Mouse (Mus musculus): Measurements from ENCODE around the gene Calhm5.

Gene Calhm5

DNA sequence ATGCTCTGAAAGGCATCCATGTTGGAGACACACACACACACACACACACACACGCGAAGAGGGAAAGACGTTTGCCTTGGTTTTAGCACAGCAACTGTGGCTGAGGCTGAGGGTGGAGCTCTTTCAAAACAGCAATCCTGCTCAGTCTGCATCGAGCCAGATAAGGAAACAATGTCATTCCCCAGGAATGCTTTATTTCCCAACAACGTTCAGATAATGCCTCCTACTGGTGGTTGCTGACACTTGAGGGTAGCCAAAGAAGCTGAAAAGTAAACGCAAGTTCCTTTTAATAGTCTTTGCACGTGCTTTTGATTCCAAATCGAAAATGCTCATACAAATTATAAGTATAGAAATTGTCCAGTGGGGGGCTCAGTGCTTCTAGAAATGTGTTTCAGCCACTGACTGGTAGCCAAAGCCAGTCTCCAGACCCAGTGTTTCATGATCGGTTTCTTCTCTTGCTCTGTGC is at the start of gene Calhm5:
Gene Calhm5, minus strand, starts transcription at position 102 of the 466 bp plus-strand sequence.
- peak; percentile 59 for DNase-seq

DNA sequence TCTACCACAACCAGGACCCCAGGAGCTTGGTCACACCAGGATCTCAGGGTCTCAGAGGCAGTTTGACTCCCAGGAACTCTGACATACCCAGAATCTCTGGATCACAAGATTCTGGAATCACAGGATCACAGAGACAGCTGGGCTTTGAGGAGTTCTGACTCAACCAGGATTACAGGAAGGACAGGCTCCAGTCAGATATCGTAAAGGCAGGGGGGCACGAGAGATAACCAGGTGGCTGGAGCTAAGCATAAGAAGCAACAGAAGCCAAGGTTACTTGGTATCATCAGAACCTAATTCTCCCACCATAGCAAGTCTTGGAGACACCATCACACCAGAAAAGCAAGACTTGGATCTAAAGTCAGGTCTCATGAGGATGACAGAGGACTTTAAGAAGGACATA is 45.4 kb upstream of the Calhm5 start:
- DNase-seq, result no peak

DNA sequence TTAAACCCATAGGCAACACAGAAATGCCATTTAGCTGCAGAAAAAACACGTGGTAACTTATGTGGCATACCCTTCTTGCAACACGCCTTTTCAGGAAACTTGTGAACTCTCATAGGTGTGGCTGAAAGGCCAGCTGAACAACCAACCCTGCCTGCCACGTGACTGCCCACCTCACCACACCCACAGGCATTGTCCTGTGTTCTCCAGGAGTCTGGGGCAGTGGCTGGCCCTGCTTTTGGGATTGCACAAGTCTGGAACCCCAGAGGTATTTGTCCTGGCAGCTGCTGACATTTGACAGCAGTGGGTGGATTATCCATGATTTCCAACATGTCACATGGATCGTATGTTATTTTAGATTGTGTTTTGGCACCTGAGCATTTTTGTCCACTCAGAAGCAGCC is 43.4 kb upstream of the Calhm5 start:
- DNase-seq, result no peak

DNA sequence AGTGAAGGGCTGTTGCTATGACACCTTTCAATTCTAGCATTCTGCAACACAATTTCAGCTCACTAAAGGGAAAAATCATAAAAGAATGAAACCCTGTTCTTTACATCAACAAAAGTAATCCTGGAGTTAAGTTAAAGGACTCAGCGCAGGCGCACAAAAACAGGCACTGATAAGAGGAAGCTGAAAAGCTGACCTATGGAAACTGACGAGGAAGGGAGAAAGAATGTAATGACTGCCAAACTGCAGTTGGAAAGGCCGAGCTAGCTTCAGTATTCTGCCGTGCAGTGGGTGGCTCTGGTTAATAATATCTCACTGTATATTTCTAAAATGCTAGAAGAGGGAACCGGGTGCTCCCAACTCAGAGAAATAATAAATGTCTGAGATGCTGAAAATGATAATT is 41.7 kb upstream of the Calhm5 start:
- no peak for DNase-seq

DNA sequence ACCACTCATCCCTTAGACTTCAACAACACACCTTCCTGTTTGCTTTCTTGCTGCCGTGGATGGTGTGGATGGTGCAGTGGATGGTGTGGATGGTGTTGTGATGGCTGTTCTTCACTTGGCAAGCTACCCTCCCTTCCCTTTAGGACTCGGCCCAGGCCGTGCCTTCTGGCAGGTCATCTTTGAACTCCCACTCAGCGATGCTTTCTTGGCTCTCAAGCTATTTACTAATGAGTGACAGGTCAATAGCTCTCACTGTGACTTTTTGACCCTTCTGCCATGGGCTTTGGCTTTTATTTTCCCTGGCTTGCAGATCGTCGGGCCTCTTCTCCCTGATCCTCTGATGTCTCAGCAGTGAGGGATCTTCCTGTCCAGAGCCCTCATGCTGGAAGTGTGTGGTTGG is 40.1 kb upstream of the Calhm5 start:
- no peak for DNase-seq

DNA sequence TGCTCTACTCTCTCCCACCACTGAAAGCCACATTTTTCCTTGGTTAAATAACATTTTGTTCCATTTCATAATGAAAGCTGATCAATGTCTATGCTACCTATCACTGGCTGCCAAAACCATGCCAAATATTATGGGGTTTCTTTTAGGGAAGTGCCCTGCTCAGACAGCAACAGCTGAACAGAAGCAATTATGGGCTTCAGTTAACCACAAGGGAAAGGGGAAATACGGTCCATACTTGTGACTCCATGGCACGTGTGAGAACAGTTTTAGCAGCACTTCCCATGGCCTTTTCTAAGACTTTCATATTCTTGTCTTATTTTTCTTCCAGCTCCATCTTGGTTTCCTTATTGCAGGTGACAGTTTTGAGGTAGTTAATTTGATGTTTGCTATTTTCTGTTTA is 35.0 kb upstream of the Calhm5 start:
- DNase-seq, result no peak

DNA sequence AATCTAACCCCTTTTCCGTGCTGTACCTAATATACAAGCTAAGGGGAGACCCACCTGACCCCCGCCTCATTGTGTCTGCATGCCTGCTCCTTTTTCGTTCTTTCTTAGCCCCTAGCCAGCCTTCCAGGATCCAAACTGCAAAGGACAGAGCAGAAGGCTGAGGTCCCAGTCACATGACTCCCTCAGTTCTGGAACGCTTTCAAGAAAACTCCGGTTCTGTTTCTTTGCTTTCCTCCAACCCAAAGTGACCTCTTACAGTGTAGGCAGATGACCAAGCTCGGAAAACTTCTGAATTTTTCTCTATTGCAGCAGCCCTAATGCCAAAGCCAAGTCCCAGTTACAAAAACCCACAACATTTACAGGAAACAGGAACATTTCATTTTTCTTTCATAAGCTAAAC is 32.1 kb upstream of the Calhm5 start:
- peak; percentile 43 for DNase-seq

DNA sequence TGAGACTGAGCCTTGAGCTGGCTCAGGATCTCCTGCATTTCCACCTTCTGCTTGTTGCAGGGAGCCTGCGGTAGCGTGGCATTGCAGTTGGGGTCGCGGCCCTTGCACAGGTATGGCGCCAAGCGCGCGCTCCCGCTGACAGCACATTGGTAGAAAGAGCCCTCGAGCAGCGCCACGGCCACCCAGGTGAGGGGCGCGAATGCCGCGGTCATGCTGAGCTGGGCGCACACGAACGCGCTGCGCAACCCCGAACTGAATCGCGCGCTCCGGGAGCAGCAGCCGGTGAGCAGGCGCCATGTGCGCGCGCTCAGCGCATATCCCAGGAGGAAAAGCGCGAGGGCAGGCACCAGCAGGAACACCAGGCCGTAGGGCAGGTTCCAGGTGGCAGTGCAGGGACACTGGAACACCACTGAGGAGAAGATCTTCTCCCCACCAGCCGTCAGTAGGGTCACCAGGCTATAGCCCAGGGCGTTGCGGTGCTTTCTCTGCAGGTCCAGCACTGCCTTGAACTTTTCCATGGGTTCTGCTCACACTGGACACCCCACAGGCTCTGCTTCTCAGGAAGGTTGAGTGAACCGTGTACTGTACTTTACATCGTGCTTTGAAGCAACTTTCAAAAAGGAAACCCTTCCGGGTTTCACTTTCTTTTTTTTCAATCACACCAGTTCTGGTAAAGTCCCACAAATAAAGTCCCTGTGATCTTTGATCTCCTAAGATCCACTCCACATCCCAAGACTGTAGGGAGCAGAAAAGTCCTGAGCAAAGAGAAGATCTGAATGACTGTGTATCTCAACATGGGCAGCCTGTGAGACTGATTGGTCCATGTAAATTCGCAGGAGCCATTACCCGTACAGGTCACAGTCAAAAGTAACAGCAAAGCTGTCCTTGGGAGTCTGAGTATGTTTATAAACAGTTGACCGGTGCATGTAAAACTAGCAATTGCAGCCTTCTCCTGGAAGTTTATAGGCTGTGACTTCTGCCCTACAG is 31.4 kb upstream of the Calhm5 start, which contains the start of gene Calhm6:
Gene Calhm6, minus strand, starts transcription at position 593 of the 987 bp plus-strand sequence.
- peak; percentile 59 for DNase-seq

DNA sequence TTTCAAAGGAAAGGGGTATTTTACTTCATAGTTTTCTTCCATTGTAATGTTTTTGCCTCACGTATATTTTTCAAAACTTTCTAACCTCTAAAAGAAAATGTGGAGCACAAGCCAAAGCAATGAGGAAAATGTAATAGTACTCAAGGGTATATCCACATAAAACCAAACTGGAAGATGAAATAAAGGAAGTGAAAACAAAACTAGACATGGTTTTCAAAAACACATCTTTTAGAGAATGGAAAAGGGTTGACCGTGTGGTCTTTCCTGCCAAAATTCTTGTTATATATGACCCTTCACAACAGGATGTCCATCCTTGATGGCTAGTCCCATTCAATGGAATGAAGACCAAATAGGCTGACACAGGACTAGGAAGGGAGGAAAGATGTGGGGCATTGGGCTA is 22.1 kb upstream of the Calhm5 start:
- DNase-seq, result no peak

DNA sequence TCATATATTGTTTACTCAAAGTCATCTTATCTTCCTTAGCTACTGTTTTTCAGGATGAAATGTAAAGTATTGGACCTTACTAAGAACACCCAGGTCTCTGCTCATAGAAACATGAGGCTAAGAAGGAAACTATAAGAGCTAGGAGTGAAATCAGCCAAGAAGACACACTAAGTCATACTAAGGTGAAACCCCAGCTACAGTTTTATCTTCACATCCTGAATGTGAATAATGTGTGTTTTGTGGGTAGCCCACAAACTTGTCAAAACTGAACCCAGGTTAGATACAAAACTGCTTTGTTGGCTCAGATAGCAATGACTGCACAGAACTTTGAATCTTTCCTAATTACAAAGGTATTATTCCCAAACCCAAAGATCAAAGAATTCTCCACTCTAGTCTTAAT is 21.5 kb upstream of the Calhm5 start:
- DNase-seq, result no peak

DNA sequence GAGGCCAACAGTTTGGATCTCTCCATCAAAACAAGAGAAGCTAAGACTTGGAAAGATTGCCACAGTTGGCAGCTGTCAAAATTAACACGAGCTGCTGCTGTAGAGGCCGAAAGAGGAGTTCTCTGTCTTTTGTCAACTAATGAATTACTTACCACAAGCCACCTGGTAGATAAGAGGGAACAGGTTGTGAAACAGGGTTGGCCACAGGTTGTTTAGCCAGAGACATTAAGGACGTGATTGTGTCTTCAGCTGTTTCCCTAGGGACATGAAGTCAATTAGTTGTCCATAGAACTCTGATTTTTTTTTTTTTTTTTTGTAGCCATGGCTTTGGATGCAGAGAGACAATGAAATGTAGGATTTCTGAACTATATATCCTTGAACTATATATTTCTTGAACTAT is 20.8 kb upstream of the Calhm5 start:
- no peak for DNase-seq

DNA sequence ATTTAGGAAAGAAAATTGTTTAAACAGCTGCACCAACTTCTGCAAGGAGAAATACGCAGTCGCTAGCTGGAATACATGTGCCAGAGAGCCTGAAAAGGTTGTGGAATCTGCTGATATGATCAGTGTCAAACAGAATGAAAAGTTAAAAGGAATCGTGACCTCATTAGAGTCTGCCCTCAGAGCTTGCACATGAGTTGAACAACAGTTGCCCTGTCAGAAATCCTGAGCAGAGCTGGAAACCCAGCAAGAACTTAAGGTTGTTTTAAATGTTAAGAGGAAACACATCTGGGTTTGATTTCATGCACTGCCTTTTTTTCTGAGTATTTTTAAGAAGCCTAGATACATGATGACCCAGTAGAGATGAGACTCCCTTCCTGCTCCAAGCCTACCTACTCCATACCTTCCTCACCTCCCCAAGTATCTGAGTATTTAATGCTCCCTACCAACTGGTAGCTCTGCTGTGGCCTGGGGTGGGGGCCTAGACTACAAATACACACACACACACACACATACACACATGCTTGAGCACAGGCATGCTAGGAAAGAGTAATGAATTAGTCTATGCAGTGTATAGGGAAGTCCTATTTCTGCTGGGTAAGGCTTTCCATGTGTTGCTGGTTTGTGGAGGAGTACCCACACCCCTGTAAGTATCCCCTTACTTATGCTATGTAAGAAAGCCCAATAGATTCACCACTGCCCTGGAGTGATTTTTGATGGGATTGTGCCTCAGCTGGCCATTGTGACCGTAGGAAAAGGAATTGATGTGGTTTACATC is 15.8 kb upstream of the Calhm5 start:
- no peak for DNase-seq

DNA sequence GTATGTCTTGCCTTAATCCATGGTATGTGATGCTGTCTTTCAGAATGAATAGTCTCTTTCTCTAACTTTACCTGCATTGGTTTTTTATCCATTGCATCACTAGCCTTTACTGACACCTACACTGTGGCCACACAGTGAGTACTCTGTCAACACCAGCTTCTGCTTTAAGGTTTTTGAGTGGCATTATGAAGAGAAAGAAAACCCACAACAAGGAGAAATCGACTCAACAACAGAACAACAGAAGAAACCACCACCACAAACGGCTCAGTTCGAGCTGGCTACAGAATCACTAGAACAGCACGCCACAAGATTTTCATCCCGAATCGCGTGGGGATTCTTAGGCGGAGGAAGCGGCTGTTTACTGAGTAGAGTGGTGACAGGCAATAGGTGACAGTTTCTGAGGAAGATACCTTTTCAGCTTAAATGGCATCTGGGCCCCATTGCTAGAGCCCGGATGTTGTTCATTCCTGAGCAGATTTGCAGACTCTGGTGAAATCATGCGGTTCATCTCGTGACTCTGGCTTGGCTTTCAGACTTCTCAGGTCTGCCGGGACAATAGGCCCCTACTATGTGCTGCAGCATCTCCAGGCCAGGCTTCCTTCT is 14.6 kb upstream of the Calhm5 start:
- DNase-seq, result no peak

DNA sequence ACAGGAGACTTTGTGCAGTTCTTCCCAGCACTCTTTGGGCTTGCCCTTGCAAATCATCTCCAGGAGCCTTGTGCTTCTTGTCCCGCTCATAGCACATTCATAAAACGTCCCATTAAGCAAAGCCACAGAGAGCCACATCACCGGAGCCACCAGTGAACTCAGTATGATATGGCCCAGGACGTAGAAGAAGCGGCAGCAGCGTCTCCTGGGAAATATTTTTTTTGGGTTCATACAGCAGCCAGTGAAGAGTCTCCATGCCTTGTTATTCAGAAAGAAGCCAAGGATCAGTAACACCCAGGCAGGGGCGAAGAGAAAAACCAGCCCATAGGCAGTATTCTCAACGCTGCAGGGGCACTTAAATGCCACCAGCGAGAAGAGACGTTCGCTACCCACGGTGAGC is 355 bp downstream of the Calhm5 start:
- DNase-seq, result no peak

DNA sequence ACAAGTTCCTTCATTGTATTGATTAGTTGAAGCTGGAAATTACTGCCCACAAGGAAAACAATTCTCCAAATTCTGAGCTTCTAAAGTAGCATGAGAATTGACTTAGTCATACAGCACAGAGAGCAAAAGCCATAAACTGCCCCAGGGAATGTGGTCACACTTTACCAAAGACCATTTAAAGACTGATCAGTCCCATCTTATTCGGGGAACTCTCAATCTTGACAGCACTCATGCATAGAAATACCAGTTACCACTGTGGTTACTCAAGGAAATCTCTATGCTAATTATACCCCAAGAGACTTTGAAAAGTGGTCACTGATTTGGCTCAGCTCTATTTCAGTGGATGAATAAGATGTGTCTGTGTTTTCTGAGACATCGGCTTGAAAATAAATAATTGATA is 1.2 kb downstream of the Calhm5 start:
- DNase-seq, result no peak

DNA sequence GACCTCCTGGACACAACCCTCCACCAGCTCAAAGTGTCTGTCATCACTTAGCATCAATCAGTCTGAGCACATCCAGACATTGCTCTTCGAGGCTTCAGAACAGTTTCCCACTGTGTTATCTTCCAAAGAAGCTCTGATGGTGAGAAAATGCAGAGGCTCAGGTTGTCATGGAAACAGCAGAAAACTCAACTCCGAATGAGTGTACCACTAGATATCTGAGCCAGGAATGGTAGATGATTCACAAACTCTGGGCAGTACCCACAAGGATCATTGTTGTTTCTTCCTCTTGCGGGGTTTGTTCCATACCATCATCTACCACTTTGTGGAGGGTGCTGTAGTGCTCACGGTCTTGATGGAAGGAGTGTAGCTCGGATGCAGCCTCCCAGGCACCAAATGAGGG is 4.4 kb downstream of the Calhm5 start:
- DNase-seq, result no peak

DNA sequence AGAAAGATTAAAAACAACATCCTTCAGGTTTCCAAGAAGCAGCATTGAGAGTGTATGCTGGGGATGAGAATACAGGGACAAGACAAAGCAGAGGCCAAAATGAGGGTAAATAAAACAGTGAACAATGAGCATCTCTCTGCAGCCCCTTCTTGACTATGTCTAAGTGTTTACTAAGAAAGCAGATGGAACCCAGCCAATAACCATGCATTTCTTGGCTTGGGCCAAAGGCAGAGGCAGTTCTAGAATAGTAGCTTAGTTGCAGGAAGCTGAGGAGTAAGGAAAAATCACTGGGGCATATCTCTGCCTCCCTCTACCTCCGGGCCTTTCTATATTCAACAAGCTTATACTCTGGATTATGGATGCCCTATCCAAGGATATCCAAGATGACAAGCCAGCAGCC is 5.8 kb downstream of the Calhm5 start:
- DNase-seq, result peak; percentile 11

DNA sequence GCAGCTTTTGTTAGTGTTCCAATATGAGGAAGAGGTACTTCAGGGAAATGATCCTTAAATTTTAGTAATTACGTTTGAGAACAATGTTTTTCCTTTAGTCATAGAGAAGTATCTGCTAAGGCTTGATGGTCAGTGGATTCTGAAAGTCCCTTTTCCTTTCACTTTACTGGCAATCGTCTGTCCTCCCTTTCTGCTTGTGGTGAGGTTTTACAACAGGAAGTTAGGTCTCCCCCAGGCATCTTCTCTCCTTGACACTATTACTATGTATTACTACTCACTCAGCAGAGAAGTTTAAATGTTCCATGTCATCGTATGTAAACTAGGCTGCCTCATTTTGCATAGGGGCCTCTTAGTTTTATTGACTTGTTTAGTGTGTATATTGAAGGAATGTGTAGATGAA is 6.8 kb downstream of the Calhm5 start:
- no peak for DNase-seq

DNA sequence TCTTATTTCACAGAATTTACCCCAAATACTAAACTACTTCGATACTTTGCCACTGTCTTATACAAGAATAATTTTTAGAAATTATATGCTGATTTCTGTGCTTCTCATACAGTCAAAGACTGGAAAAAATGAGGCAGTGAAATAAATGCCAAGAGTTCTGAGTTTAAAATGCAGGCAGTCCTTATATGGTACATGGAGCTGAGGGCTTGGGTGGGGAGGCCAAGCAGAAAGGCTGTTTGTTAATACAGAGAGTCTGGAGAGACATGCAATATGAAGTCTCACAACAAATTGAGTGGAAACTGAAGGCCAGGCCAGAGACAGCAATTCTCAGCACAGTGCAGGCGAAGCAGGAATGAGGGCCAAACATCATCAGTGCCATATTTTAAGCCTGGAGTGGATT is 7.8 kb downstream of the Calhm5 start:
- DNase-seq, result no peak

DNA sequence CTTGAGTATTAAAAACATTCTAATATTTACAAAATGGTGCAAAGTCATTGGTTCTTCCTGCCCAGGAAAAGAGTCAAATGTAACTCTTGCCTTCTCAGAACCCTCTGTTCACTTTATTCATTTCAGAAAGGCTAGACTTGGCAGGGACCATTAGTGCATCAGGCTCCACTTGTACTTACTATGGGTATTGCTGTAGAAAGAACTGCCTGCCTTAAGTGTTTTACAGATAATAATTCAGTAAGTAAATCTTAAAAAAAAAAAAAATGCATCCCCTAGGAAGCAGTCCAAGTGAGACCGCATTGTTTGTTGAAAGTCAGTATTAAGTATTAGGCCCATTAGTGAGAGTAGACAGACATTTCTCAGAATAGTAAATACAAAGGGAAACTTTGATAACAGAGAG is 9.8 kb downstream of the Calhm5 start:
- DNase-seq, result no peak

DNA sequence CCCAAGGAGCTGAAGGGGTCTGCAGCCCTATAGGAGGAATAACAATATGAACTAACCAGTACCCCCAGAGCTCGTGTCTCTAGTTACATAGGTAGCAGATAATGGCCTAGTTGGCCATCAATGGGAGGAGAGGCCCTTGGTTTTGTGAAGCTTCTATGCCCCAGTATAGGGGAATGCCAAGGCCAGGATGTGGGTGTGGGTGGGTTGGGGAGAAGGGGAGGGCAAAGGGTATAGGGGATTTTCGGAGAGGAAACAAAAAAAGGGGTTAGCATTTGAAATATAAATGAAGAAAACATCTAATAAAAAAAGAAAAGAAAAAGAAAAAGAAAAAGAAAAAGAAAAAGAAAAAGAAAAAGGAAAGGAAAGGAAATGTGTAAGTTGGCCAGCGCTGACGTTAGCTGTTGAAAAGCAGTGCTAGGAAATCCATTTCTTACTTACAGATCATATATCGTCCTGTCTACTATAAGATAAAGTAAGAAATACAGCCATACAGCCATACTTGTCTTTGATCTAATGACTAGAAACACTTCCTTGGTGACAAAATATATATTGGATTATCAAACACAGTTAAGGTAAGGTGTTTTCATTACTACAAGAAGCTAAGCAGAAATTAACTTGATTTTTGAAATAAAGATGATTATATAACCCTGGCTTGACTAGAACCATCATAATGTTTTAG is 21.7 kb downstream of the Calhm5 start:
- DNase-seq, result no peak

DNA sequence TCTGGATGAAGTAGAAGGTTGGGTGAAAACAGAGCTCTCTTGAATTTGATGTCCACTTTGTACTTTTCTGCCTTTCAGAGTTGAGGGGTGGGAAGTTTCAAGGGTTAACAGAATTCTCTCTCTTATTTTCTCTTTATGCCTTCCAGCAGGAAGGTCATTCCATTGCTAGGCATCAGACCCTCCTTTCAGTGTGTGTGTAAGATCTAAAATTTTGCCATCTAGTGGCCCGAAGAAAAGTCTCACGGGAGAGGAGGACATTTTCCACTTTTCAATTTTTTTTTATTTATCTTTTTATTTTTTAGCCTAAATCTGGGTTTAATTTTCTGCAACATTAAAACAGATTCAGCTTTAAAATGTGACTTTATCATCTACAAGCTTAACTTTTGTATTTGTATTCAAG is 24.7 kb downstream of the Calhm5 start:
- no peak for DNase-seq

DNA sequence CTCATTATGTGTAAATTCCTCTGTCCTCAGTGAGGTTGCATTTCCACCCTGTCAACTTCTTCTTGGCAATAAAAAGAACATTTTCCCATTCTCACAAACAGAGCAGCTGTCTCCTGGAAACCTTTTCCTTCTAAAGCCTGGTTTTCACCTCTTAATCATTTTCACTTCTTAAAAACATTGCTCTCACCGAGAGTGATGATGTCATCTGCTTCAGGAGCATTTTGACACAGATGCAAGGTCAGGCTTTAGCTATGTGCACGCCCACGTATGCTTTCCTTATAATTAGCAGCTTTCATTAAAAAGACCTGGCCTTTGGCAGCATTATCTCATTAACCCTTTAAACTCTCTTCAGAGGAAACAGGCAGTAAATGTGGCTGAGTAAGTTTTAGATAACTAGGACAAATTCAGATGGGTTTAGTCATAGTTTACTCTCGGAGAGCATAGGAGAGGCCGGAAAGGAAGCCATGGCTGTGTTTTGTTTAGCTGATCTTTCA is 25.3 kb downstream of the Calhm5 start:
- DNase-seq, result no peak

Measured in kidney, postnatal 10 days (tissue).